In the genomic region with DNA sequence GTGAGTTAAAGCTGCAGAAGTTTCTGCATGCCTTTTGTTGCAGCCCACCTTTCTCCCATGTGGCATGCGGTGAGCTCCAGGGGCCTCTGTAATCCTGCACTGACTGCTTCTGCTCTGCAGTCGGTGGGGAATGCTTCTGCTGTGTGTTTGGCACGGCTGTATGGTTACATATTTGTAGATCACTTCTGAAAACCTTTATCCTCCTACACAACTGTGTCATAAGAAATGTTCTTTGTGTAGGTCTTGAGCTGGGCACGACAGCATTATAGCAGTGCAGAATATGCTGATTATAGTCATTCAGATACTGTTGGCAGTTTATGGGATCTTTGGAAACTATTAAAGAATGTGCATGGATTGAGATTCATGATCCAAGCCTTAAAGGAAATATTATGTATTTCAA, we compare ENCODE assay signal across 8 mouse cellular contexts. TPM values are rescaled to one million over a fixed set of nuclear protein-coding genes. Genes with fewer than 3 reads are reported as not detected.
A peak's percentile ranks its signal among the peaks of the same experiment; 100 is the strongest.
DNase-seq lines count a peak whose midpoint lies in the region; ATAC-seq and TF ChIP-seq lines count a peak whose summit lies in the region.

No protein-coding gene starts in this region.

- H3K27me3 ChIP-seq in limb, embryonic 15.5 days, result no peaks in the 10 kb centered on the region

- H3K9ac ChIP-seq in limb, embryonic 15.5 days, result no peak overlapping the region

- H3K4me3 ChIP-seq in layer of hippocampus, adult 2 months, result no peak overlapping the region
- no peak overlapping the region for H3K4me3 ChIP-seq in brown adipose tissue, adult 24 weeks (ENCODE audit: insufficient read depth, low read depth, low read length)
- no peak overlapping the region for H3K4me3 ChIP-seq in limb, embryonic 15.5 days

- no peaks in the 10 kb centered on the region for H3K9me3 ChIP-seq in limb, embryonic 15.5 days

- H3K27ac ChIP-seq in layer of hippocampus, adult 2 months, result peak overlapping the region; percentile 96
- H3K27ac ChIP-seq in brown adipose tissue, adult 24 weeks (replicated peaks; ENCODE audit: low read depth, low read length), result 0 out of 2 replicates have a peak overlapping the region, but pooled peaks have one; percentile 15
- peak overlapping the region; percentile 75 for H3K27ac ChIP-seq in limb, embryonic 15.5 days

- H3K4me1 ChIP-seq in brown adipose tissue, adult 24 weeks (ENCODE audit: control insufficient read depth, insufficient read depth, insufficient read length, low read length), result peaks cover 13% of the 10 kb centered on the region
- peaks cover 14% of the 10 kb centered on the region for H3K4me1 ChIP-seq in limb, embryonic 15.5 days

- DNase-seq in frontal cortex, postnatal 10 days (ENCODE audit: low spot score in 2 of 2), result no peak
- DNase-seq in layer of hippocampus, adult 2 months (ENCODE audit: low spot score in 2 of 2), result no peak
- DNase-seq in layer of hippocampus, postnatal 36 days, result no peak
- no peak for DNase-seq in ovary, postnatal 36 days (ENCODE audit: low spot score)
- DNase-seq in T-cell, adult 2 months (ENCODE audit: low spot score), result no peak

- no peak for TF ChIP-seq CTCF in layer of hippocampus, adult 2 months (conservative IDR thresholded peaks at IDR 0.05)

- WGBS in limb, embryonic 15.5 days, result 34% methylated on average over 4 of the region's 4 CpGs

- peak; percentile 71 for ATAC-seq in frontal cortex, adult (ENCODE audit: low TSS enrichment)
- no peak for ATAC-seq in limb, embryonic 15.5 days (ENCODE audit: insufficient number of reproducible peaks, low FRiP score, low TSS enrichment, low read depth)

- no peaks in the 10 kb centered on the region for H3K36me3 ChIP-seq in limb, embryonic 15.5 days

- no peak overlapping the region for H3K4me2 ChIP-seq in limb, embryonic 15.5 days

RNA-seq across cellular contexts. Expression of a gene that starts 27.1 kb away (rescaled TPM):
- 10 to 100 TPM; 93.7 to 93.9 TPM for total RNA-seq in layer of hippocampus, adult 2 months (2021)
- total RNA-seq in layer of hippocampus, postnatal 36 days (2021), result 10 to 100 TPM; 86.8 to 92.5 TPM
- polyA plus RNA-seq in brown adipose tissue, adult 24 weeks (2012; ENCODE audit: insufficient read depth, insufficient read length, missing spikeins), result 9.5 and 19.7 TPM in 2 replicates
- 119 and 151 TPM in 2 replicates for polyA plus RNA-seq in limb, embryonic 15.5 days (2015; fragmentation: Nextera tagmentation; extraction: Ambion mirVana)

RNA-seq across cellular contexts. Expression of a gene that starts 40.4 kb away (rescaled TPM):
- total RNA-seq in layer of hippocampus, adult 2 months (2021), result 100 to 1,000 TPM; 198 to 204 TPM
- total RNA-seq in layer of hippocampus, postnatal 36 days (2021), result 100 to 1,000 TPM; 177 to 202 TPM
- polyA plus RNA-seq in brown adipose tissue, adult 24 weeks (2012; ENCODE audit: insufficient read depth, insufficient read length, missing spikeins), result 113 and 134 TPM in 2 replicates
- polyA plus RNA-seq in limb, embryonic 15.5 days (2015; fragmentation: Nextera tagmentation; extraction: Ambion mirVana), result 40.3 and 41.3 TPM in 2 replicates

Comparison
In these comparisons a context has a peak if more than half of its experiments do, and no peak if none do; other contexts are left out.
1. H3K27ac ChIP-seq: peak in every context shown above with its lines; median percentile 96 in layer of hippocampus, adult 2 months; 75 in limb, embryonic 15.5 days; 15 in brown adipose tissue, adult 24 weeks.